Mouse (Mus musculus) liver, embryonic 14.5 days (tissue): ENCODE data around the gene Tbc1d4. TPM values are rescaled to one million over a fixed set of nuclear protein-coding genes. Genes with fewer than 3 reads are reported as not detected.

Experiments
- ATAC-seq: fragments of 200-750 bp; cut with Nextera tagmentation; 2 replicates; pipeline ENCODE4 v1.8.0; 2017; ENCODE audit warnings: moderate number of reproducible peaks, mild to moderate bottlenecking, moderate library complexity; ENCODE audit not compliant: insufficient read depth
- DNase-seq, 3 experiments: peaks; one replicate each; pipeline ENCODE4 v3.0.0-alpha.2; 2012 to 2013; ENCODE audit warnings: low read depth in 3 of 3, low spot score in 3 of 3
- H3K27ac ChIP-seq: fragments of 300-500 bp; sonication (generic); 2 replicates; pipeline ENCODE4 v1.5.1; 2014; ENCODE audit warnings: moderate library complexity, mild to moderate bottlenecking, control low read depth, inconsistent platforms
- H3K27me3 ChIP-seq: fragments of 300-500 bp; sonication (generic); 2 replicates; pipeline ENCODE4 v1.6.1; 2014; ENCODE audit warnings: mild to moderate bottlenecking, low read length, moderate library complexity; ENCODE audit not compliant: control insufficient read depth, insufficient read depth
- H3K36me3 ChIP-seq: fragments of 300-500 bp; sonication (generic); replicated peaks from 2 replicates; pipeline ENCODE4 v1.6.1; 2014; ENCODE audit warnings: low read depth; ENCODE audit not compliant: control insufficient read depth, insufficient read depth
- H3K4me1 ChIP-seq, 2 experiments: fragments of 200-500 bp in 1 of 2; fragments of 300-500 bp in 1 of 2; sonication (generic) in 1 of 2; replicated peaks; 2 replicates each; pipeline ENCODE4 v1.6.1; 2012 to 2014; ENCODE audit warnings: antibody characterized with exemption in 1 of 2, inconsistent platforms in 1 of 2, low read length in 1 of 2; ENCODE audit not compliant: control insufficient read depth in 2 of 2, insufficient read depth in 2 of 2
- H3K4me2 ChIP-seq: fragments of 300-500 bp; sonication (generic); 2 replicates; pipeline ENCODE4 v1.6.1; 2014; ENCODE audit warnings: low read depth, mild to moderate bottlenecking, control low read depth, moderate library complexity
- H3K4me3 ChIP-seq, 2 experiments: fragments of 200-500 bp in 1 of 2; fragments of 300-500 bp in 1 of 2; sonication (generic) in 1 of 2; 2 replicates each; pipeline ENCODE4 v1.5.1; 2012 to 2014; ENCODE audit warnings: low read depth in 2 of 2, low read length in 2 of 2, mild to moderate bottlenecking in 2 of 2, control low read depth in 1 of 2, inconsistent platforms in 1 of 2, moderate library complexity in 1 of 2; ENCODE audit not compliant: insufficient read depth in 1 of 2
- H3K9ac ChIP-seq: fragments of 300-500 bp; sonication (generic); replicated peaks from 2 replicates; pipeline ENCODE4 v1.6.1; 2014; ENCODE audit warnings: mild to moderate bottlenecking, control low read depth, moderate library complexity
- H3K9me3 ChIP-seq: fragments of 300-500 bp; sonication (generic); 2 replicates; pipeline ENCODE4 v1.6.1; 2016; ENCODE audit warnings: low read length, mixed read lengths; ENCODE audit not compliant: control insufficient read depth
- CTCF ChIP-seq: IDR thresholded peaks from 2 replicates; pipeline ENCODE4 v1.5.1; 2016; ENCODE audit warnings: antibody characterized with exemption, low read depth, control low read depth
- EP300 ChIP-seq: IDR thresholded peaks from 2 replicates; pipeline ENCODE4 v1.6.1; 2016; ENCODE audit warnings: antibody characterized with exemption, low read depth
- WGBS: fragments of 180-500 bp; shearing (Covaris S2); extraction: QIAGEN DNeasy Blood & Tissue Kit; methylation state at CpG from one replicate; pipeline ENCODE4 v1.1.7; 2014; ENCODE audit not compliant: insufficient replicate concordance; 5-methylcytosine and 5-hydroxymethylcytosine counted together
- polyA plus RNA-seq, 2 experiments: library from polyadenylated mRNA; depleted of rRNA in 1 of 2; stranded (reverse) in 1 of 2; unstranded in 1 of 2; fragments of >200 nt; fragmentation: Nextera tagmentation in 1 of 2; extraction: Ambion mirVana in 1 of 2; gene quantifications; 2 replicates each; pipeline versions ENCODE4 v1.2.1 to v1.2.3; 2012 to 2014

Gene Tbc1d4
- polyA plus RNA-seq, 2 experiments = 0.85 to 1.3 TPM

GRCm38 (mm10) chr14:101518259-101518658 lies 90.7 kb downstream of the Tbc1d4 start:
- no peaks in the 10 kb centered on the region for H3K27me3 ChIP-seq
- no peak for ATAC-seq
- TF ChIP-seq EP300 = no peak
- no peak for TF ChIP-seq CTCF
- no peak overlapping the region for H3K4me2 ChIP-seq
- H3K9me3 ChIP-seq = no peaks in the 10 kb centered on the region
- no peak for DNase-seq
- no peak overlapping the region for H3K9ac ChIP-seq
- H3K4me3 ChIP-seq = no peak overlapping the region
- H3K36me3 ChIP-seq = no peaks in the 10 kb centered on the region
- no peak overlapping the region for H3K27ac ChIP-seq
- WGBS = 45% methylated on average over 14 of the region's 14 CpGs
- no peaks in the 10 kb centered on the region for H3K4me1 ChIP-seq

- H3K36me3 ChIP-seq = no peaks in the 10 kb centered on the region
- ATAC-seq (no peak), DNase-seq (no peak)
- H3K4me3 ChIP-seq = no peak overlapping the region
- no peak overlapping the region for H3K4me2 ChIP-seq
- TF ChIP-seq CTCF (no peak), EP300 (no peak)
- no peaks in the 10 kb centered on the region for H3K9me3 ChIP-seq
- 48% methylated on average over 6 of the region's 6 CpGs for WGBS
- H3K9ac ChIP-seq = no peak overlapping the region
- no peak overlapping the region for H3K27ac ChIP-seq
- no peaks in the 10 kb centered on the region for H3K27me3 ChIP-seq
- H3K4me1 ChIP-seq = no peaks in the 10 kb centered on the region
These were observed 91.2 kb downstream of the Tbc1d4 start for GRCm38 (mm10) chr14:101517801-101518200.

DNA sequence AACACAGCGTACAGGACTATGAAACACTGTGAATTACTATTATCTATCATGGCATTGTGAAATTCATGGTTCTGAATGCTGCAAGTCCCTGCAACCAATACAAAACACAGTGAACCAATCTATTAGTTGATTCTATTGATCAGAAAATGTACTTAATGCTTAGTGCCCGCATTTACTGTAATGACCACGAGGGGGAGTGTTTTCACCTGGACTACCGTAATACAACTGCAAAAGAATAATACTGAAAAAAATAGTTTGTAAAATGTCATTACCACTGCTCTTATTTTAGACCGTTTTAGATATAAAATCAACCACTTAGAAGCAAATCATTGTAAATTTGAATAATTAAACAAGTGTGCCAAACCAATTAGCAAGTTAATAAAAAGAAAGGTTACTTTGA lies 91.7 kb downstream of the Tbc1d4 start:
- Histone ChIP-seq H3K4me1 (no peaks in the 10 kb centered on the region), H3K9me3 (no peaks in the 10 kb centered on the region), H3K9ac (no peak overlapping the region), H3K4me2 (no peak overlapping the region), H3K4me3 (no peak overlapping the region), H3K27me3 (no peaks in the 10 kb centered on the region), H3K27ac (no peak overlapping the region), H3K36me3 (no peaks in the 10 kb centered on the region)
- ATAC-seq (no peak), DNase-seq (peak in 1 of 3 experiments; percentile 7)
- WGBS = 18% methylated on average over 5 of the region's 5 CpGs
- TF ChIP-seq CTCF = peak; percentile 54; the same call in 1 of the 2 replicates
- TF ChIP-seq EP300 = no peak

- H3K4me3 ChIP-seq = no peak overlapping the region
- DNase-seq (no peak), ATAC-seq (no peak)
- no peak overlapping the region for H3K27ac ChIP-seq
- TF ChIP-seq CTCF = no peak
- no peak for TF ChIP-seq EP300
- 35% methylated on average over 5 of the region's 5 CpGs for WGBS
- no peaks in the 10 kb centered on the region for H3K9me3 ChIP-seq
- no peaks in the 10 kb centered on the region for H3K36me3 ChIP-seq
- no peak overlapping the region for H3K4me2 ChIP-seq
- H3K9ac ChIP-seq = no peak overlapping the region
- no peaks in the 10 kb centered on the region for H3K27me3 ChIP-seq
- no peaks in the 10 kb centered on the region for H3K4me1 ChIP-seq
These were observed 92.1 kb downstream of the Tbc1d4 start for GRCm38 (mm10) chr14:101516864-101517263.

GRCm38 (mm10) chr14:101516031-101516430 lies 93.0 kb downstream of the Tbc1d4 start:
- H3K4me1 ChIP-seq = no peaks in the 10 kb centered on the region
- no peaks in the 10 kb centered on the region for H3K9me3 ChIP-seq
- 76% methylated on average over 11 of the region's 11 CpGs for WGBS
- H3K4me2 ChIP-seq = no peak overlapping the region
- DNase-seq (no peak), ATAC-seq (no peak)
- TF ChIP-seq CTCF (no peak), EP300 (no peak)
- H3K36me3 ChIP-seq = no peaks in the 10 kb centered on the region
- no peak overlapping the region for H3K27ac ChIP-seq
- no peaks in the 10 kb centered on the region for H3K27me3 ChIP-seq
- H3K9ac ChIP-seq = no peak overlapping the region
- no peak overlapping the region for H3K4me3 ChIP-seq

DNA sequence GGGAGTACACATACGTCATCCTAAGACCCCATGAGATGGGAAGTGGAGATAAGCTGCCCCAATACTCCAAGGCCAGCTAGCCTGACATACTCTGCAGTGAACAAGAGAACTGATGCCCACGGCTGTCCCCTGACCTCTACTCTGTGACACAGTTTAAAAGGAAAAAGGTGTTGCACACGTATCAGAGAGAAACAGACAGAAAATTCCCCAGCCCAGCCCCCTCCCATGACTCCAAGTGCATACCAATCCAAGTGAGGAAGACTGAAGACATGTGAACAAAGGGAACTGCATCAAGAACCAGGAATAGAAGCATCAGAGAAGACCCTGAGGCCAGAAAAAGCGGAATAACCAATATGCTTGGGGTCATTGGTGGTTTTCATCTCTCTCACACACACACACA lies 93.7 kb downstream of the Tbc1d4 start:
- Histone ChIP-seq H3K4me3 (no peak overlapping the region), H3K9me3 (no peaks in the 10 kb centered on the region), H3K4me2 (no peak overlapping the region), H3K9ac (no peak overlapping the region), H3K4me1 (no peaks in the 10 kb centered on the region), H3K27me3 (no peaks in the 10 kb centered on the region), H3K27ac (no peak overlapping the region), H3K36me3 (no peaks in the 10 kb centered on the region)
- WGBS = 58% methylated on average over 4 of the region's 4 CpGs
- TF ChIP-seq CTCF (no peak), EP300 (no peak)
- ATAC-seq (no peak), DNase-seq (no peak)
